Mouse (Mus musculus) heart, postnatal 25 days (tissue): Measurements from ENCODE around the gene Wdr24. TPM values are rescaled to one million over a fixed set of nuclear protein-coding genes. Genes with fewer than 3 reads are reported as not detected.
A peak's percentile ranks its signal among the peaks of the same experiment; 100 is the strongest.

Source experiments
- DNase-seq: peaks from one replicate; pipeline ENCODE4 v3.0.0; 2022; ENCODE audit warnings: low spot score
- intact Hi-C: fragments of 180-260 bp; cut with DNase I; formaldehyde crosslinking; loops from one replicate; pipeline ENCODE4 v1.15.1; 2025
- total RNA-seq, 2 experiments: library from RNA; stranded (reverse); gene quantifications; 2 replicates each; pipeline ENCODE4 v1.2.3; 2021

The Wdr24 gene
- total RNA-seq, result 10 to 100 TPM; 10.2 to 10.6 TPM

DNA sequence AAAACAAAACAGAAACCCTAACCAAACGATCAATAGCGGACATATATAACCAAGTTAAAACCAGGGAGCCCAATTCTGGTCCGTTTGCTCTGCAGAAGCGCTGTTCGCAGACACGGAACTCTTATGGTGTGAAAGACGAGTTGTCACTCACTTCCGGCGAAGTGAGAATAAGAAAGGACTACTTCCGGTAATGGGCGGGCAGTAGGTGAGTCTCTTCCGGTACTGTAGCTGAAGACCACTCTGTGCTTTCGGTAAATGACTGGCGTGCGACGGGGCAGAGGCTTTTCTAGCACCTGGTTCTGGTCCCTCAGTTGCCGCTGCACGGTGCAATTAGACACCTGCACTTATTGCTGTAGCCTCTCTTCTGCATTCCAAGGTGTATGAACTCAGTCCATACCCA is at the start of gene Wdr24:
Gene Wdr24, plus strand, starts transcription at position 176 of the 400 bp plus-strand sequence.
- no peak for DNase-seq
- intact Hi-C loops, result loop anchor here (2.0 kb wide), 1 partner anchor 27 kb away; the partner anchor contains the start of gene Metrn

GRCm38 (mm10) chr17:25775318-25776062 is 47.9 kb upstream of the Wdr24 start:
- intact Hi-C loops, result loop anchor here (10.0 kb wide), 1 partner anchor 479 kb away; the partner anchor contains the start of gene Luc7l
- DNase-seq, result no peak

GRCm38 (mm10) chr17:25777948-25778347 is 45.5 kb upstream of the Wdr24 start:
- intact Hi-C loops, result loop anchor here (10.0 kb wide), 1 partner anchor 477 kb away; the partner anchor contains the start of gene Luc7l
- no peak for DNase-seq

- intact Hi-C loops, result no loop called here
- no peak for DNase-seq
These were observed 42.1 kb upstream of the Wdr24 start for GRCm38 (mm10) chr17:25781339-25781738.

DNA sequence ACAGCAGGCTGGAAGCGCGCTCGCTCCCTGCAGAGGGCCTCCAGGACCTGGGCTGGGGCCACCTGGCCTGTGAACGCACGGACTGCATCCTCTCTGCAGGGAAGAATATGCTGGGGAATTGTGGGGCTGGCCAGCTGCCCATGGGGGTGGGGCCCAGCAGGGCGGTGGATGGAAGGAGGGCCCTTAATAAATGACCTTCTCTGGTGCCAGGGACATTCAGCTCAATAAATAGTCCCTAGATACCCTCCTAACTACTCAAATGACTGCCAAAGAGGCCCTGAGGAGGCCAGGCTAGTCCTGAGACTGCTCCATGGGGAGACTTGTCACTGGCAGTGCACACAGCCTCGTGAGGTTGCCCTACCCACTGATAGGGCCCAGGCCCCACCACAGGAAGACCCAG is 40.3 kb upstream of the Wdr24 start:
- no peak for DNase-seq
- intact Hi-C loops, result no loop called here

GRCm38 (mm10) chr17:25783861-25784574 is 39.4 kb upstream of the Wdr24 start:
- intact Hi-C loops, result no loop called here

DNA sequence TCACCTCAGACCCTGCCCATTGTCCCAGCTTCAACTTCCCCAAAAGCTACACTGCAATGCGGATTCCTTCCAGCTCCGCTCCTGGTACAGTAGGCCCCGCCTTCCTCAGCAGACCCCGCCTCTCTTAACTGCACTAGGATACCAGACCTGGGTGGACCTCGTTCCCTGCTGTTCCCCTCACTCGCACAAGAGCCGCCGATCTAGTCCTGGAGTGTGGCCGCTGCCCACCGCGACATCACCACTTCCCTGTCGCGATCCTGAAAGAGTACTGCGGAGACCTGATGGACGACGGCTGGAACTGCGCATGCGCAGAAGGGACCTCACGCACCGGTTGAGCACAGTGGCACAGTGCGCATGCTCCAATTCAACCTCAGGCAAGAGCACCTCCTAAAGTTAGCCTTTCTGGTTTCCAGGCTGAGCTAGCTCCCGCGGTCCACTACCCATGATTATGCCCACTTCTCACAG is 38.1 kb upstream of the Wdr24 start, which contains the start of gene Haghl:
Gene Haghl, minus strand, starts transcription at position 393 of the 465 bp plus-strand sequence.
- intact Hi-C loops, result no loop called here
- peak; percentile 89 for DNase-seq

More at GRCm38 (mm10) chr17:25783861-25784574, 39.4 kb upstream of the Wdr24 start:
- DNase-seq, result no peak

DNA sequence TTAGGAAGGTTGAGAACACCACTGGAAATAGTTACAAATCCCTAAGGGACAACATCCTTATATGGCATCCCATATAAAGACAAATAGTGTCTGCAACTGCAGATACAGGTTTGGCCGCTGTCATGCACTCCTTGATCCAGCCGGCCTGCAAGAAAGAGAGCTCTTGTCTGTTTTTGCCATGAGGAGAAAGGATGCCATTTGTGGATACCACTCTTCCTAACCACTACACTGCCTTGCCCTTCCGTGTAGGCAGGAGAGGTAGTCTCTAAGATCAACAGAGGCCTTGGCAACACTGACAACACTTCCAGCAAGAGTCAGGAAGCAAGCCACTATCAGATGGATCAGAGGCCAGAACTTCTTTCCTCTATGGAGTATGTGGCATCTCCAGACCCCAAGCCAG is 37.1 kb upstream of the Wdr24 start, which contains the start of gene Ccdc78:
Gene Ccdc78, plus strand, starts transcription at position 301 of the 400 bp plus-strand sequence.
- DNase-seq, result no peak
- intact Hi-C loops, result no loop called here

GRCm38 (mm10) chr17:25786781-25787504 is 36.5 kb upstream of the Wdr24 start:
- intact Hi-C loops, result no loop called here

GRCm38 (mm10) chr17:25791320-25791842 is 32.0 kb upstream of the Wdr24 start:
- DNase-seq, result no peak
- intact Hi-C loops, result no loop called here

More at GRCm38 (mm10) chr17:25786781-25787504, 36.5 kb upstream of the Wdr24 start:
- no peak for DNase-seq

- intact Hi-C loops, result no loop called here
- peak; percentile 65 for DNase-seq
These were observed 31.4 kb upstream of the Wdr24 start for GRCm38 (mm10) chr17:25791843-25792527.

DNA sequence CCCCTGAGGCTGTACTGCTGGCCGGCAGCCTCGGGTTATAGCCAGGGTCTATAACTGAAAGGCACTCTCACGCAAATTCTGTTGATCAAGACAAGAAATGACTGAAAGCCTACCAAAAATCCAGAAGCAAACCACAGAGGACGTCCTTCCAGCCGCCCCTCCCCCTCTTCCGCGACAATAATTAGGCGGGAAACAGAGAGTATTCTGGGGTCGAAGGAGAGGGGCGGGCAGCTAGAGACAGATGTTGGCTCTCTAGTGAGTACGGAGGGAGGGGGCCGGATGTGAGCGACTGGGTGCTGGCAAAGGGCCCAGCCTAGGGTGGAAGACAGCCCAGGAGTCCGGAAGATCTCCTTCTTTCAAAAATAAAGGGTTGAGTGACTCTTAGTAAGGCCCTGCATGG is 30.8 kb upstream of the Wdr24 start, which contains the start of gene Fam173a:
Gene Fam173a, minus strand, starts transcription at position 287 of the 400 bp plus-strand sequence.
- intact Hi-C loops, result no loop called here

DNA sequence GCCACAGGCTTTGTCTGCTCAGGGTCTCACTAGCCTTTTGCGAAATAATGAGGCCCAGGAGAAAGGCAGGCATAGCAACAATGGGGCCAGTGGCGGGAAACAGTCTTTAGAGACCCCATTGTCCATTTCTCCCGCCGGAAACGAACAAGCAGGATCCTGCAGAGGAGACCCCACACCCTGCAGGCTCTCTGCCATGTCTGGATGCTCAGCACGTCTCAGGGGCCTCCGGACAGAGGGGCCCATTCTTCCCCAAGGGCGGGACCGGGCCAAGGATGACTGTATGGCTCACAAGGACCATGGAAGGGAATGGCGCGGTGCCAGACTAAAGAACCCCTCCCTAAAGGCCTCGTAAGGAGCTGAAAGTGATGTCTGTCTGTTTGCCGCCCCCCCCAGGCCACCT is 29.2 kb upstream of the Wdr24 start:
- intact Hi-C loops, result no loop called here

More for the DNA sequence above, 30.8 kb upstream of the Wdr24 start, which contains the start of gene Fam173a:
- DNase-seq, result peak; percentile 61

GRCm38 (mm10) chr17:25794998-25795397 is 28.4 kb upstream of the Wdr24 start:
- intact Hi-C loops, result no loop called here
- no peak for DNase-seq

More for the DNA sequence above, 29.2 kb upstream of the Wdr24 start:
- DNase-seq, result no peak

DNA sequence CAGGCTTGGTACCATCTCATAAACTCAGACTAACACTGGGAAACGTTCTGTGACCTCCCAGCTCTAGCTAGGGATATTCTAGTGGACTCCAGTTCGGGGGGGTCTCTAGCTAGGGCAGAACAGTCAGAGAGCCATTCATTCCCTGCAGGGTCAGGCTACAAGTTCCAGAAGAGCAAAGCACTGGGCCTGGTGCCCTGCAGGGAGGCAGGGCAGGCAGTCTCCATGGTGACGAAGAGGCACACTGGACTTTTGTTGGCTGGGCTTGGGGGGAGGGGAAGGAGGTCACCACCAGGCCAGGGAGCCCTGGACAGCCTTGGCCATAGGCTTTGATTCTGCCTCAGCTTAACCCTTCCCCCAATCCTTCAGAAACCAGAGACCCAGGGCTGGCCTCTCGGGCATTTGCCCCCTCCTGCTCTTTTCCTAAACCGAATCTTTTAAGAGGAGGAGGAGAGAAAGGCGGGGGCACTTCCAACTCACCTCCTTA is 27.8 kb upstream of the Wdr24 start, which contains the start of gene AC134908.4:
Gene AC134908.4, minus strand, starts transcription at position 51 of the 484 bp plus-strand sequence.
- intact Hi-C loops, result loop anchor here (2.0 kb wide), 1 partner anchor 27 kb away; the partner anchor contains the start of gene Wdr24
- DNase-seq, result no peak

DNA sequence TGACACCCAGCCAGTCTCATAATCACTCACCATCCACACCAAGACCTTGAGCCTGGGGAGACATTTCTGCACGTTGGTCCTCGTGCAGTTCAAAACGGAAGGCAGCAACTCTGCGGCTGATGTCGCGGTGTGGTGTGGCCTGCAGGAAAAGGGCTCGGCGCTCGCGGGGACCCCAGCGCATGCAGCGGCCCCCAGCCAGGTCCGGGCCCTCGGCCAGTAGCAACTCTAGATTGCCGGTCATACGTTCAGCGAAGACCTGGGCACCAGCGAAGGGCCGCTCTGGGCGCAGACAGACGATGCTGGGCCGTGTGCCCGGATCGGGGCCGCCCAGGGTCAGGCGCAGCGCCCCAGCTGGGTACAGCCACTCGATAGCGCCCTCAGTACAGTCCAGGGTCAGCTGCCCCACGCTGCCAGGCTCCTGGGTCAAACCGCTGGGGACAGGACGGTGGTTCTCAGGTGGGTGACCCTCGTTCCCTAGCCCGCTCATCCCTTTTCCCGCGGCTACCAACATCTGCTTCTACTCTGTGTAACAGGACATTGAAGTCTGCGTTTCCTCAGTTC is 27.1 kb upstream of the Wdr24 start:
- intact Hi-C loops, result loop anchor here (2.0 kb wide), 1 partner anchor 27 kb away; the partner anchor contains the start of gene Wdr24
- no peak for DNase-seq

DNA sequence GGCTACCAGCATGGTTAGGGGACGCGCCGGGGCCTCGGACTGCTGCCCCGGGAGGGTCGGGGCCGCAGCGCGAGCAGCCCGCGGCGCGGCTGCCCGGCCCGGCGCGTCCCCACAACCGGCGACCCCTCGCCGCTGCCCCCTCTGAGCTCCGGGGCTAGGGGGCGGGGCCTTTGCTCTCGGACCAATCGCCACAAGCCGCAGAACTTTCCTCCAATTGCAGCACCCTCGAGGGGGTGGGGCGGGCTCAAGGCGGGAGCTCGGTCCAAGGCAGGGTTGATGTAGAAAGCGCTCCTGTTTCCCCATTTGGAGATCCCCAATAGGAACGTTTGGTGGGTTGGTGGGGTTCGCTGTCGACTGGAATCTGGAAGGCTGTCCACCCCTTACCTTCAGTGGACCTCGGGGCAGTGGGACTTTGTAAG is 26.5 kb upstream of the Wdr24 start, which contains the start of gene Metrn:
Gene Metrn, minus strand, starts transcription at position 186 of the 419 bp plus-strand sequence.
- intact Hi-C loops, result loop anchor here (2.0 kb wide), 1 partner anchor 26 kb away; the partner anchor contains the start of gene Wdr24
- DNase-seq, result peak; percentile 84

DNA sequence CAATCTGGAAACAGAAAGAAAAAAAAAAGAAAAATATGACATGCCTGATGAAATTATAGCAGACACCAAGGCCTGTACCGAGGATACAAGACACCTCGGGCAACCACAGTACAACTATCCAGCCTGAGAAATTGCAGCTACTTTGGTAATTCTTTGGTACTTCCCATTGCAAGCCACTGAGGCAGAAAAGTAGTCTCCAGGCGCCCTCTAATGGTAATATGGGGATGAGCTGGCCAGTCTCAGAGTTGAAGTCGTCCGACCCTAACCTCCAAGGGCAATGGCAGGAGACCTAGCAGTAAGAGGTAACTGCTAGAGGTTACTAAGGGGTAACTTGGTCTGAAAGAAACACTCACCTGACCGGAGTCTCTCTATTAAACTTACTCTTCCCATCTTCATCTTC is 22.4 kb upstream of the Wdr24 start:
- no peak for DNase-seq
- intact Hi-C loops, result loop anchor here (1.0 to 10.0 kb wide), 3 partner anchors 28 to 326 kb away; partner anchors contain the start of gene Narfl
